ENCODE assay signal across 8 mouse cellular contexts in genomic region chr10:80019471-80020131, GRCm38 (mm10). TPM values are rescaled to one million over a fixed set of nuclear protein-coding genes. Genes with fewer than 3 reads are reported as not detected.
DNase-seq lines count a peak whose midpoint lies in the region; ATAC-seq and TF ChIP-seq lines count a peak whose summit lies in the region.

No protein-coding gene starts in this region.

- H3K4me1 ChIP-seq in kidney, postnatal 0 days (replicated peaks; ENCODE audit: insufficient read depth, low read length) = peaks cover 8% of the 10 kb centered on the region; the same call in 1 of the 2 replicates
- peaks cover 24% of the 10 kb centered on the region for H3K4me1 ChIP-seq in embryonic facial prominence, embryonic 13.5 days
- H3K4me1 ChIP-seq in neural tube, embryonic 11.5 days (ENCODE audit: control insufficient read depth, insufficient read depth, low read length) = peaks cover 3% of the 10 kb centered on the region; the same call in 1 of the 2 replicates

- no peaks in the 10 kb centered on the region for H3K36me3 ChIP-seq in kidney, postnatal 0 days (ENCODE audit: insufficient read depth, low read length)
- H3K36me3 ChIP-seq in embryonic facial prominence, embryonic 13.5 days = no peaks in the 10 kb centered on the region
- no peaks in the 10 kb centered on the region for H3K36me3 ChIP-seq in neural tube, embryonic 11.5 days (ENCODE audit: control insufficient read depth, insufficient read depth, low read length)

- peak; percentile 30; the same call in 1 of the 2 replicates for TF ChIP-seq CTCF in kidney, postnatal 0 days (IDR thresholded peaks at IDR 0.05; ENCODE audit: low read depth)

- ATAC-seq in kidney, postnatal 0 days (replicated peaks; ENCODE audit: low FRiP score, low read depth) = peak; percentile 45; the same call in 1 of the 2 replicates
- peak; percentile 28 for ATAC-seq in embryonic facial prominence, embryonic 13.5 days (ENCODE audit: insufficient number of reproducible peaks, insufficient read depth, low FRiP score, low TSS enrichment, low read depth)
- ATAC-seq in neural tube, embryonic 11.5 days (ENCODE audit: insufficient read depth, low FRiP score, low TSS enrichment) = no peak
- no peak for ATAC-seq in CD4-positive, CD25-positive, alpha-beta regulatory T cell, adult 4 months

- whole genome bisulfite sequencing in kidney, postnatal 0 days = 14% methylated on average over 20 of the region's 20 CpGs
- WGBS in embryonic facial prominence, embryonic 13.5 days = 8% methylated on average over 20 of the region's 20 CpGs
- WGBS in neural tube, embryonic 11.5 days = 4% methylated on average over 20 of the region's 20 CpGs

- peak overlapping the region; percentile 17 for H3K4me3 ChIP-seq in kidney, postnatal 0 days (replicated peaks; ENCODE audit: low read depth, low read length)
- peak overlapping the region; percentile 14 for H3K4me3 ChIP-seq in embryonic facial prominence, embryonic 13.5 days
- H3K4me3 ChIP-seq in neural tube, embryonic 11.5 days (ENCODE audit: low read depth, low read length) = peak overlapping the region; percentile 21

- DNase-seq in kidney, postnatal 0 days (ENCODE audit: low spot score) = peak; percentile 68
- no peak for DNase-seq in kidney, postnatal 14 days
- DNase-seq in induced T-regulatory cell, adult 2 months (ENCODE audit: low read depth) = peak; percentile 35
- DNase-seq in neural tube, embryonic 11.5 days (ENCODE audit: low spot score) = peak; percentile 52
- no peak for DNase-seq in cerebellum, postnatal 4 days (ENCODE audit: low spot score in 2 of 2)
- no peak for DNase-seq in ovary, postnatal 10 days (ENCODE audit: low spot score)

- H3K27ac ChIP-seq in kidney, postnatal 0 days = no peak overlapping the region; the same call in 1 of the 2 replicates
- H3K27ac ChIP-seq in embryonic facial prominence, embryonic 13.5 days = no peak overlapping the region
- H3K27ac ChIP-seq in neural tube, embryonic 11.5 days (ENCODE audit: low read depth, low read length) = no peak overlapping the region

- H3K9me3 ChIP-seq in kidney, postnatal 0 days (replicated peaks; ENCODE audit: low read length) = no peaks in the 10 kb centered on the region
- no peaks in the 10 kb centered on the region for H3K9me3 ChIP-seq in embryonic facial prominence, embryonic 13.5 days
- no peaks in the 10 kb centered on the region for H3K9me3 ChIP-seq in neural tube, embryonic 11.5 days (ENCODE audit: control insufficient read depth, low read length)

- H3K9ac ChIP-seq in kidney, postnatal 0 days (ENCODE audit: low read depth, low read length) = peak overlapping the region; percentile 35; the same call in 1 of the 2 replicates
- H3K9ac ChIP-seq in embryonic facial prominence, embryonic 13.5 days = peak overlapping the region; percentile 52; the same call in 1 of the 2 replicates
- H3K9ac ChIP-seq in neural tube, embryonic 11.5 days (ENCODE audit: low read length) = peak overlapping the region; percentile 50

- H3K4me2 ChIP-seq in kidney, postnatal 0 days (ENCODE audit: low read length) = peak overlapping the region; percentile 46
- H3K4me2 ChIP-seq in embryonic facial prominence, embryonic 13.5 days = peak overlapping the region; percentile 44
- peak overlapping the region; percentile 15 for H3K4me2 ChIP-seq in neural tube, embryonic 11.5 days (ENCODE audit: low read depth)

- no peaks in the 10 kb centered on the region for H3K27me3 ChIP-seq in kidney, postnatal 0 days (ENCODE audit: insufficient read depth, low read length)
- H3K27me3 ChIP-seq in embryonic facial prominence, embryonic 13.5 days = peaks cover 54% of the 10 kb centered on the region
- peaks cover 20% of the 10 kb centered on the region for H3K27me3 ChIP-seq in neural tube, embryonic 11.5 days (ENCODE audit: control insufficient read depth, insufficient read depth, low read length)

RNA-seq across cellular contexts. Expression of gene Arhgap45, which starts 3.1 kb away (rescaled TPM):
- polyA plus RNA-seq in kidney, postnatal 0 days (2015; fragmentation: Nextera tagmentation; extraction: Ambion mirVana) = 4.0 and 4.6 TPM in 2 replicates
- 3.9 and 4.6 TPM in 2 replicates for polyA plus RNA-seq in embryonic facial prominence, embryonic 13.5 days (2015; fragmentation: Nextera tagmentation; extraction: Ambion mirVana)
- polyA plus RNA-seq in neural tube, embryonic 11.5 days (2014; fragmentation: Nextera tagmentation; extraction: Ambion mirVana) = 4.6 and 4.9 TPM in 2 replicates
- 100 to 1,000 TPM; 233 to 369 TPM for polyA plus RNA-seq in CD4-positive, CD25-positive, alpha-beta regulatory T cell, adult 4 months (2017; shearing (Covaris generic))

RNA-seq across cellular contexts. Expression of gene Polr2e, which starts 20.0 kb away (rescaled TPM):
- polyA plus RNA-seq in kidney, postnatal 0 days (2015; fragmentation: Nextera tagmentation; extraction: Ambion mirVana) = 208 and 210 TPM in 2 replicates
- polyA plus RNA-seq in embryonic facial prominence, embryonic 13.5 days (2015; fragmentation: Nextera tagmentation; extraction: Ambion mirVana) = 247 and 265 TPM in 2 replicates
- 222 and 234 TPM in 2 replicates for polyA plus RNA-seq in neural tube, embryonic 11.5 days (2014; fragmentation: Nextera tagmentation; extraction: Ambion mirVana)
- polyA plus RNA-seq in CD4-positive, CD25-positive, alpha-beta regulatory T cell, adult 4 months (2017; shearing (Covaris generic)) = 100 to 1,000 TPM; 194 to 220 TPM

RNA-seq across cellular contexts. Expression of gene Abca7, which starts 23.3 kb away (rescaled TPM):
- polyA plus RNA-seq in kidney, postnatal 0 days (2015; fragmentation: Nextera tagmentation; extraction: Ambion mirVana) = 2.4 and 2.6 TPM in 2 replicates
- polyA plus RNA-seq in embryonic facial prominence, embryonic 13.5 days (2015; fragmentation: Nextera tagmentation; extraction: Ambion mirVana) = 2.2 and 2.6 TPM in 2 replicates
- polyA plus RNA-seq in neural tube, embryonic 11.5 days (2014; fragmentation: Nextera tagmentation; extraction: Ambion mirVana) = 4.3 and 7.0 TPM in 2 replicates
- 10 to 100 TPM; 11.4 to 16.4 TPM for polyA plus RNA-seq in CD4-positive, CD25-positive, alpha-beta regulatory T cell, adult 4 months (2017; shearing (Covaris generic))

RNA-seq across cellular contexts. Expression of gene Gpx4, which starts 27.4 kb away (rescaled TPM):
- polyA plus RNA-seq in kidney, postnatal 0 days (2015; fragmentation: Nextera tagmentation; extraction: Ambion mirVana) = 901 and 946 TPM in 2 replicates
- polyA plus RNA-seq in embryonic facial prominence, embryonic 13.5 days (2015; fragmentation: Nextera tagmentation; extraction: Ambion mirVana) = 445 and 488 TPM in 2 replicates
- 540 and 570 TPM in 2 replicates for polyA plus RNA-seq in neural tube, embryonic 11.5 days (2014; fragmentation: Nextera tagmentation; extraction: Ambion mirVana)
- 100 to 1,000 TPM; 450 to 480 TPM for polyA plus RNA-seq in CD4-positive, CD25-positive, alpha-beta regulatory T cell, adult 4 months (2017; shearing (Covaris generic))

RNA-seq across cellular contexts. Expression of gene Cnn2, which starts 31.2 kb away (rescaled TPM):
- polyA plus RNA-seq in kidney, postnatal 0 days (2015; fragmentation: Nextera tagmentation; extraction: Ambion mirVana) = 221 and 261 TPM in 2 replicates
- polyA plus RNA-seq in embryonic facial prominence, embryonic 13.5 days (2015; fragmentation: Nextera tagmentation; extraction: Ambion mirVana) = 298 and 319 TPM in 2 replicates
- 167 and 187 TPM in 2 replicates for polyA plus RNA-seq in neural tube, embryonic 11.5 days (2014; fragmentation: Nextera tagmentation; extraction: Ambion mirVana)
- polyA plus RNA-seq in CD4-positive, CD25-positive, alpha-beta regulatory T cell, adult 4 months (2017; shearing (Covaris generic)) = 100 to 1,000 TPM; 904 to 969 TPM

Comparison
In these comparisons a context has a peak if more than half of its experiments do, and no peak if none do; other contexts are left out.
1. DNase-seq: peak in kidney, postnatal 0 days (single experiment), induced T-regulatory cell, adult 2 months (single experiment) and neural tube, embryonic 11.5 days (single experiment); none in kidney, postnatal 14 days (single experiment), cerebellum, postnatal 4 days (0 of 2) and ovary, postnatal 10 days (single experiment).
2. ATAC-seq: peak in kidney, postnatal 0 days (single experiment) and embryonic facial prominence, embryonic 13.5 days (single experiment); none in neural tube, embryonic 11.5 days (single experiment) and CD4-positive, CD25-positive, alpha-beta regulatory T cell, adult 4 months (single experiment).
3. RNA of gene Arhgap45, which starts 3.1 kb away (polyA plus RNA-seq): 233 to 369 TPM in CD4-positive, CD25-positive, alpha-beta regulatory T cell, adult 4 months; 3.9 to 4.6 TPM in embryonic facial prominence, embryonic 13.5 days, 4.6 to 4.9 TPM in neural tube, embryonic 11.5 days and 4.0 to 4.6 TPM in kidney, postnatal 0 days; every median in the first group is over 10 times any median in the second.
4. Peak in every context shown above with its lines, with median percentiles within 50 percentile points of each other: H3K4me2 ChIP-seq, H3K4me3 ChIP-seq and H3K9ac ChIP-seq.